Mouse (Mus musculus) right cerebral cortex, postnatal 10 days (tissue): ENCODE measurements around the gene Kansl1l.
A peak's percentile ranks its signal among the peaks of the same experiment; 100 is the strongest.

Source experiments
- DNase-seq, 2 experiments: peaks; one replicate each; pipeline ENCODE4 v3.0.0; 2021; ENCODE audit warnings: low spot score in 2 of 2

Gene Kansl1l

GRCm38 (mm10) chr1:66817865-66818315, 528 bp upstream of the Kansl1l start:
- DNase-seq: no peak

- DNase-seq: peak; percentile 95 to 97
These were observed 417 bp downstream of the Kansl1l start for GRCm38 (mm10) chr1:66816837-66817452.

GRCm38 (mm10) chr1:66815941-66816777, 1.2 kb downstream of the Kansl1l start:
- peak; percentile 81 to 83 for DNase-seq

GRCm38 (mm10) chr1:66814756-66815155, 2.6 kb downstream of the Kansl1l start:
- DNase-seq: no peak

- DNase-seq: no peak
These were observed 4.2 kb downstream of the Kansl1l start for GRCm38 (mm10) chr1:66813191-66813590.

- DNase-seq: no peak
These were observed 10.5 kb downstream of the Kansl1l start for GRCm38 (mm10) chr1:66806821-66807220.

- no peak for DNase-seq
These were observed 12.0 kb downstream of the Kansl1l start for GRCm38 (mm10) chr1:66805408-66805807.

GRCm38 (mm10) chr1:66804710-66805109, 12.7 kb downstream of the Kansl1l start:
- no peak for DNase-seq

GRCm38 (mm10) chr1:66797962-66798361, 19.4 kb downstream of the Kansl1l start:
- DNase-seq: no peak

GRCm38 (mm10) chr1:66792838-66793466, 24.4 kb downstream of the Kansl1l start:
- DNase-seq: no peak

- DNase-seq: no peak
These were observed 35.1 kb downstream of the Kansl1l start for GRCm38 (mm10) chr1:66782296-66782695.

- DNase-seq: no peak
These were observed 36.3 kb downstream of the Kansl1l start for GRCm38 (mm10) chr1:66781027-66781426.

GRCm38 (mm10) chr1:66778798-66779197, 38.6 kb downstream of the Kansl1l start:
- DNase-seq: no peak

- peak; percentile 43 to 50 for DNase-seq
These were observed 39.5 kb downstream of the Kansl1l start for GRCm38 (mm10) chr1:66777878-66778277.

GRCm38 (mm10) chr1:66768764-66769163, 48.6 kb downstream of the Kansl1l start:
- no peak for DNase-seq

GRCm38 (mm10) chr1:66730581-66730980, 86.8 kb downstream of the Kansl1l start:
- no peak for DNase-seq

- no peak for DNase-seq
These were observed 104.5 kb downstream of the Kansl1l start for GRCm38 (mm10) chr1:66712859-66713258.

- DNase-seq: no peak
These were observed 112.8 kb downstream of the Kansl1l start for GRCm38 (mm10) chr1:66704523-66704922.

- DNase-seq: no peak
These were observed 114.6 kb downstream of the Kansl1l start for GRCm38 (mm10) chr1:66702623-66703345.

GRCm38 (mm10) chr1:66701576-66701940, 115.8 kb downstream of the Kansl1l start:
- no peak for DNase-seq

- DNase-seq: peak; percentile 95 to 96
These were observed 116.4 kb downstream of the Kansl1l start, which contains the start of gene Rpe for GRCm38 (mm10) chr1:66700693-66701575. Rpe (plus strand) TSS chr1:66700831.
